Mouse (Mus musculus) adrenal gland, postnatal 14 days (tissue): Measurements from ENCODE around the gene Wnt10b. TPM values are rescaled to one million over a fixed set of nuclear protein-coding genes. Genes with fewer than 3 reads are reported as not detected.
"Not testable (repeated sequence)": the region's sequence is repeated elsewhere in the genome, so short reads cannot be mapped to it uniquely, and the experiment has no call there.

Experiments used
- DNase-seq: peaks from one replicate; pipeline ENCODE4 v3.0.0; 2021; ENCODE audit warnings: mixed read lengths
- total RNA-seq: library from RNA; stranded (reverse); gene quantifications from 2 replicates; pipeline ENCODE4 v1.2.3, GENCODE M21; 2021

Wnt10b gene
- total RNA-seq, 1 experiment from 2014 or later = 0.48 TPM

- DNase-seq = peak; percentile 47
Observed at GRCm38 (mm10) chr15:98772511-98773211, 5.3 kb downstream of the Wnt10b start.

GRCm38 (mm10) chr15:98771813-98772425, 6.0 kb downstream of the Wnt10b start:
- DNase-seq = no peak

GRCm38 (mm10) chr15:98768259-98768658, 9.7 kb downstream of the Wnt10b start:
- DNase-seq = no peak

- DNase-seq = peak; percentile 52
Observed at GRCm38 (mm10) chr15:98765929-98766328, 12.0 kb downstream of the Wnt10b start.

- DNase-seq = peak; percentile 98
Observed at GRCm38 (mm10) chr15:98762670-98763529, 15.1 kb downstream of the Wnt10b start, which contains the start of gene Arf3. Arf3 (minus strand) TSS chr15:98763214.

- DNase-seq = peak; percentile 92
Observed at GRCm38 (mm10) chr15:98762201-98762621, 15.7 kb downstream of the Wnt10b start.

- no peak for DNase-seq
Observed at GRCm38 (mm10) chr15:98754125-98754524, 23.8 kb downstream of the Wnt10b start.

- DNase-seq = peak; percentile 22
Observed at GRCm38 (mm10) chr15:98753021-98753423, 24.9 kb downstream of the Wnt10b start.

- DNase-seq = no peak
Observed at GRCm38 (mm10) chr15:98749093-98749492, 28.9 kb downstream of the Wnt10b start.

- no peak for DNase-seq
Observed at GRCm38 (mm10) chr15:98747296-98747695, 30.7 kb downstream of the Wnt10b start.

GRCm38 (mm10) chr15:98746344-98746965, 31.5 kb downstream of the Wnt10b start:
- no peak for DNase-seq

- DNase-seq = not testable (repeated sequence)
Observed at GRCm38 (mm10) chr15:98743863-98744262, 34.1 kb downstream of the Wnt10b start.

- DNase-seq = no peak
Observed at GRCm38 (mm10) chr15:98742766-98743428, 35.1 kb downstream of the Wnt10b start.

GRCm38 (mm10) chr15:98740219-98740618, 37.7 kb downstream of the Wnt10b start:
- DNase-seq = no peak

GRCm38 (mm10) chr15:98738796-98739195, 39.2 kb downstream of the Wnt10b start:
- no peak for DNase-seq

- DNase-seq = peak; percentile 49
Observed at GRCm38 (mm10) chr15:98737881-98738280, 40.1 kb downstream of the Wnt10b start.

GRCm38 (mm10) chr15:98736521-98736920, 41.4 kb downstream of the Wnt10b start:
- no peak for DNase-seq

GRCm38 (mm10) chr15:98733976-98734566, 43.9 kb downstream of the Wnt10b start:
- DNase-seq = no peak

- no peak for DNase-seq
Observed at GRCm38 (mm10) chr15:98733370-98733769, 44.6 kb downstream of the Wnt10b start.

GRCm38 (mm10) chr15:98732006-98732531, 45.9 kb downstream of the Wnt10b start:
- no peak for DNase-seq

- DNase-seq = no peak
Observed at GRCm38 (mm10) chr15:98730790-98731189, 47.2 kb downstream of the Wnt10b start.
